Mouse (Mus musculus) forebrain, embryonic 11.5 days (tissue): ENCODE measurements around the gene Acox3. TPM values are rescaled to one million over a fixed set of nuclear protein-coding genes. Genes with fewer than 3 reads are reported as not detected.

Experiments
- ATAC-seq: fragments of 200-750 bp; cut with Nextera tagmentation; replicated peaks from 2 replicates; pipeline ENCODE4 v1.8.0; 2017; ENCODE audit warnings: moderate TSS enrichment; ENCODE audit not compliant: low FRiP score
- DNase-seq: peaks from one replicate; pipeline ENCODE4 v3.0.0-alpha.2; 2017; ENCODE audit warnings: low spot score
- H3K27ac ChIP-seq: fragments of 300-500 bp; sonication (generic); 2 replicates; pipeline ENCODE4 v1.5.1; 2014; ENCODE audit warnings: low read depth, low read length
- H3K27me3 ChIP-seq: fragments of 300-500 bp; sonication (generic); 2 replicates; pipeline ENCODE4 v1.6.1; 2014; ENCODE audit warnings: mild to moderate bottlenecking, low read length, mixed read lengths; ENCODE audit not compliant: control insufficient read depth, insufficient read depth
- H3K36me3 ChIP-seq: fragments of 300-500 bp; sonication (generic); 2 replicates; pipeline ENCODE4 v1.6.1; 2014; ENCODE audit warnings: mild to moderate bottlenecking, low read length, moderate library complexity, mixed read lengths; ENCODE audit not compliant: control insufficient read depth, insufficient read depth
- H3K4me1 ChIP-seq: fragments of 300-500 bp; sonication (generic); replicated peaks from 2 replicates; pipeline ENCODE4 v1.6.1; 2014; ENCODE audit warnings: low read length, mixed read lengths; ENCODE audit not compliant: control insufficient read depth, insufficient read depth
- H3K4me2 ChIP-seq: fragments of 300-500 bp; sonication (generic); 2 replicates; pipeline ENCODE4 v1.6.1; 2014; ENCODE audit warnings: low read depth, mild to moderate bottlenecking, low read length, moderate library complexity, mixed read lengths; ENCODE audit not compliant: severe bottlenecking
- H3K4me3 ChIP-seq: fragments of 300-500 bp; sonication (generic); 2 replicates; pipeline ENCODE4 v1.5.1; 2014; ENCODE audit warnings: low read depth, low read length
- H3K9ac ChIP-seq: fragments of 300-500 bp; sonication (generic); 2 replicates; pipeline ENCODE4 v1.6.1; 2014; ENCODE audit warnings: low read length
- H3K9me3 ChIP-seq: fragments of 300-500 bp; sonication (generic); 2 replicates; pipeline ENCODE4 v1.6.1; 2016; ENCODE audit warnings: low read length, mixed read lengths; ENCODE audit not compliant: control insufficient read depth
- WGBS: fragments of 180-500 bp; shearing (Covaris S2); extraction: QIAGEN DNeasy Blood & Tissue Kit; methylation state at CpG from one replicate; pipeline ENCODE4 v1.1.7; 2014; 5-methylcytosine and 5-hydroxymethylcytosine counted together
- polyA plus RNA-seq: library from polyadenylated mRNA; unstranded; fragments of >200 nt; fragmentation: Nextera tagmentation; extraction: Ambion mirVana; gene quantifications from 2 replicates; pipeline ENCODE4 v1.2.1, GENCODE M21; 2014

The Acox3 gene
- polyA plus RNA-seq, 1 experiment from 2014 or later, result 15.6 TPM

DNA sequence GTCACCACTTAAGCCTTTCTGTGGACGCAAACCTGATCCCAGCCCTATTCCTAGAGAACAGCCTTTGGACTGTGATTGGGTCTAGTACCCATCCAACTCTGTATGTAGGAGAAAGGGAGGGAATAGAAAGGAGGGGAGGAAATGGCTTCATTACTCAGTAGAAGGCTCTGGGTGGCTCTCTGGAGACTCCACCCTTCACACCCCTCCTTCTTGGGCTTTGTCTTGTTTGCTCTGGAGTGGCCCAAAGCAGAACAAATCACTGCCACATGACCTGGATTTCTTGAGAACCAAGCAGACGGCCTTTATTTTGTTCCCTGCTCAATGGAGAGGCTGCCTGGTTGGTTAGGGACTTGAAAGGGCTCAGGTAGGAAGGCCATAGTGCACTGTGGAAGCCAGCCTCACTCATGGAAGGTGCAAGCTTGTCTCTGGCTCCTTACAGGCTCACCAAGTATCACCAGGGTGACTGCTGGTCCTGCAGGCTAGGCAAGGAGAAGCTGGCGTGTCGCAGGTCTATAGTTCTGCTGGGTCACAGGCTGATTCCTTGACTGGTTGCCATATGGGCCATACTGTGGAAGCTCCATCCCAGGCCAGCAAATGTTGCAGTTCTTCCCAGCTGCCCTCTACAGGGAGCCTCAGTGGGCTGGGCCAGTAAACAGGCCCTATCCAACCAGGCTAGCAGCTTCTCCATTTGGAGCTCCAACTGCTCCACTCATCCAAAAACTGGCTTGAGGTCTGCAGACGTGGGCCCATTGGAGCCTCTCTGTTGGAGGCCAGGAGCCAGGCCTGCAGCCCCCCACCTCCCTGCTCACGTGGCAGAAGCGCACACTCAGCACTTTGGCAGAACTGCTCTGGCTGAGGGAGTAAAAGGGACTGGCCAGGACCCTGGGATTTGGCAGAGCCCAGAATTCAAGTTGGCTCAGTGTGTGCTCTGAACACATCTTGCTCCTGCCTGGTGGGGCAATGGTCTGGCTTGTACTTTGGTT lies 30.7 kb upstream of the Acox3 start:
- Histone ChIP-seq H3K27ac (no peak overlapping the region), H3K4me1 (no peaks in the 10 kb centered on the region), H3K4me2 (no peak overlapping the region), H3K9ac (no peak overlapping the region), H3K9me3 (no peaks in the 10 kb centered on the region), H3K36me3 (no peaks in the 10 kb centered on the region; the same call in 1 of the 2 replicates), H3K27me3 (no peaks in the 10 kb centered on the region), H3K4me3 (no peak overlapping the region)
- 63% methylated on average over 7 of the region's 7 CpGs for WGBS
- ATAC-seq (no peak), DNase-seq (no peak)

DNA sequence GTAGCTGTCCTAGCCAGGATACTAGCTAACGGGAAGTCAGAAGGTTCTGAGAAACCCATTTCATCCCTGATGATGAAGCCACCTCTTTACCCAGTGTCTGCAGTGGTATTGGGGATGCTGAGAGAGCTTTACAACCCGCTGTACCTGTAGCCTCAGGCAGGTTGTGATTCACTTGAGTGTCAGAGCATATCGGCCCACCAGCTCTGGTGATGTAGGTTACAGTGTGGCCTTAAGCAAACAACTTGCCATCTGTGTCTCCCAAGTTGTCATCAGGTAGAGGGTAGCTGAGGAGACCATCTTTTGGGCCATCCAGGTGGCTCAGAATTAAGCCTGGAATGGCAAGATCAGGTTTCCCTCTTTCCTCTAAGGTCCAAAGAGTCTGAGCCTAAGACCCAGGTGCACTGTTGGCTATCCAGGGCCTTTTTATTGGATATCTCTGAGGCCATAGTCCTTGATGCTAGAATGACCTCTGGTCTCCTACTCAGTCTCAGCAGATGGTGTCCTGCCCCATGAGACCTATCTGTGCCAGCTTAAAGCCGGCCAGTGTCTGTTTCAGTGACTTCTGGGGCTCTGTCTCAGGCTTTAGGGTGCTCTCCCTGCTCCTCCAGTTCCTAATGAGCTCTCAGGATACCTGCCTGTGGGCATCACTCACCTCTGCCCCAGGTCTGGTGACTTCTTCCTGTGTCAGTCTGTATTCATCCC lies 29.9 kb upstream of the Acox3 start:
- Histone ChIP-seq H3K27me3 (no peaks in the 10 kb centered on the region), H3K36me3 (peaks cover 3% of the 10 kb centered on the region; the same call in 1 of the 2 replicates), H3K9ac (no peak overlapping the region), H3K4me1 (no peaks in the 10 kb centered on the region), H3K4me3 (no peak overlapping the region), H3K4me2 (no peak overlapping the region), H3K27ac (no peak overlapping the region), H3K9me3 (no peaks in the 10 kb centered on the region)
- no peak for ATAC-seq
- no peak for DNase-seq
- 80% methylated on average over 4 of the region's 4 CpGs for WGBS

DNA sequence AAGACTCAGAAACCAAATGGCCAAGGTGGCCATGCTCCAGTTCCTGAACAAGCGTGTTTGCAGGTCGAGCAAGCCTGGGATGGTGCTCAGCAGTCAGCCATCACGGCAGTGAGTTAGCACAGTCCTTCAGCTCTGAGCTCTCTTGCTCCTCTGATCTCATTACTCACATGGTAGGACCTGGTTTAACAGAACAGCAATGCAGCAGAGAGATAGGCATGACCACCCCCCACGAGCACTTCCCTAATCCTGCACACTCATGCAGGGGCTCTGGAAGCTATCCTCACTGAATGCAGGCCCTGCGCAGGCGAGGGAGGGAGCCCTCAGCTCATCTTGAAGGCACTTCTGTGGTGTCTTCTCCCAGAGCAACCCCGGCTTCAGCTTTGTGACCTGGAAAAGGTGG lies 26.4 kb upstream of the Acox3 start:
- Histone ChIP-seq H3K4me1 (no peaks in the 10 kb centered on the region), H3K36me3 (peaks cover 3% of the 10 kb centered on the region; the same call in 1 of the 2 replicates), H3K27ac (no peak overlapping the region), H3K4me3 (no peak overlapping the region), H3K9ac (no peak overlapping the region), H3K9me3 (no peaks in the 10 kb centered on the region), H3K27me3 (no peaks in the 10 kb centered on the region), H3K4me2 (no peak overlapping the region)
- WGBS, result 83% methylated on average over 7 of the region's 7 CpGs
- ATAC-seq, result no peak
- DNase-seq, result no peak

DNA sequence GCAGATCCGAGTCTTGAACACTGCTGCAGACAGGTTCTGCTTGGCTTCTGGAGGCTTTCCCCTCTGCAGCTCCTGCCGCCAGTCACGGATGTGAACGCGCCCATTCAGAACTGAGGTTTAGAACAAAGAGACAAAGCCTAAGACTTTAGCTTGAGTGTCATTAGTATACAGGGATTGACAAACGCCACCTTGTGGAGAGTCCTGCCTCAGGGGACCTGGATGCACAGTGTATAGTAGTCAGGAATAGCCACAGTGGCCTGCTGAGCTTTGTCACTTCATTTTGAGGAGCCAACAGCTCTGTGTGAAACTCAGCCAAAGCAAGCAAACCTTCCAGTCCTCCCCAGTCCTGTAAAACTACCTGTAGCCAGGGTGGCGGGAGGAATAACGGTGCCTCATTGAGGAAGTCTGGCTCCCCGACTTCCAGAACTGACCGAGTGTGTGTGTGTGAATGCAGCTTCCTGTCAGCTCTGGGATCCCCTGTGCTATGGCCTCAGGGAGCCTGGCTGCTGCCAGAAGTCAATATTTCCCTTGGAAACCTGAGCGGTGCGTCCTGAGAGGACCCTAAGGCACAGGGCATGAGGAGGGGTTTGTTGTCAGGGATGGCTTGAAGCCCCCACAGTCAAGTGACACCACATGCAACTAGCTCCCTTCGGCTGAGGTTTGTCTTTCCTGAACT lies 24.8 kb upstream of the Acox3 start:
- ATAC-seq (no peak; the same call in 1 of the 2 replicates), DNase-seq (no peak)
- H3K4me2 ChIP-seq, result no peak overlapping the region
- H3K9ac ChIP-seq, result no peak overlapping the region
- H3K4me3 ChIP-seq, result no peak overlapping the region
- H3K4me1 ChIP-seq, result no peaks in the 10 kb centered on the region
- no peak overlapping the region for H3K27ac ChIP-seq
- H3K36me3 ChIP-seq, result peaks cover 7% of the 10 kb centered on the region; the same call in 1 of the 2 replicates
- no peaks in the 10 kb centered on the region for H3K27me3 ChIP-seq
- H3K9me3 ChIP-seq, result no peaks in the 10 kb centered on the region
- WGBS, result 63% methylated on average over 13 of the region's 13 CpGs

DNA sequence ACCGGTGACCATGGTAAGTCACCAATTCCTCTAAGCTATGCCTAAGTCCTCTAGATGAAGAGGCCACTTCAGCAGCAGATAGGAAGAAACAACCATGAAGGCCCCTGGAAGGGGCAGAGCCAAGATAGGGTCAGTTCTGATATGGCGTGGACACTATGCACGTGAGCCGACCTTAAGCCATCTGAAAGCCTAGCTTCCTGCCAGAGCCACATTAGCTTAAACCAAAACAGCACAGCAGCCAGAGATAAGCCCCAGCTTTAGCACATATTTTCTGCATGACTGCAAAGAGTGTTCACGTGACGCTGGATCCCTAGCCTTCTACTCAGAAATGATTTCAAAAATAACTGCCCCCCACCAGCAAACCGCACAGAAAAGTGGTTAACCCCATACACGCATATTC lies 23.4 kb upstream of the Acox3 start:
- H3K36me3 ChIP-seq, result peaks cover 10% of the 10 kb centered on the region
- ATAC-seq, result no peak

DNA sequence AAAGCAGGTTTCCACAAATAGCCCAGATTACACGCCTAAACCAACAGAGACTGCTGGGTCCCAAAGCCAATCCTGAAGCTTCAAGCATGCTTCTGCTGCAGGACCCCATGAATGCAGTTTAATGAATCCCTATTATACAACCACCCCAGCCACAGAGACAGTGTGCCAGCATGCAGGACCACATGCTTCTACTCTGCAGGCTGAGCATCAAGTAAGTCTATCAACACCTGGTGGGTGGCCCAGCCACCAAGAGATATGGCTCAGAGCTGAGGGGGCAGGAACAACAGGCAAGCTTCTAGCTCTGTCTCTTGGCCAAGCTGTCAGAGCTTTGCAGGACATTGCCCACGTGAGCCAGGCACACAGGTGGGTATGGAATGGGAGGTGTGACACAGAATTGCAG lies 20.2 kb upstream of the Acox3 start:
- WGBS, result 83% methylated on average over 2 of the region's 2 CpGs
- H3K27ac ChIP-seq, result no peak overlapping the region
- H3K27me3 ChIP-seq, result no peaks in the 10 kb centered on the region
- DNase-seq, result no peak
- ATAC-seq, result no peak
- no peak overlapping the region for H3K9ac ChIP-seq
- no peak overlapping the region for H3K4me3 ChIP-seq
- no peaks in the 10 kb centered on the region for H3K4me1 ChIP-seq
- H3K4me2 ChIP-seq, result no peak overlapping the region
- H3K36me3 ChIP-seq, result peaks cover 7% of the 10 kb centered on the region
- no peaks in the 10 kb centered on the region for H3K9me3 ChIP-seq

More for the DNA sequence above, 23.4 kb upstream of the Acox3 start:
- Histone ChIP-seq H3K9me3 (no peaks in the 10 kb centered on the region), H3K9ac (no peak overlapping the region), H3K4me2 (no peak overlapping the region), H3K4me3 (no peak overlapping the region), H3K27me3 (no peaks in the 10 kb centered on the region), H3K27ac (no peak overlapping the region), H3K4me1 (no peaks in the 10 kb centered on the region)
- WGBS, result 82% methylated on average over 8 of the region's 8 CpGs
- DNase-seq, result no peak

DNA sequence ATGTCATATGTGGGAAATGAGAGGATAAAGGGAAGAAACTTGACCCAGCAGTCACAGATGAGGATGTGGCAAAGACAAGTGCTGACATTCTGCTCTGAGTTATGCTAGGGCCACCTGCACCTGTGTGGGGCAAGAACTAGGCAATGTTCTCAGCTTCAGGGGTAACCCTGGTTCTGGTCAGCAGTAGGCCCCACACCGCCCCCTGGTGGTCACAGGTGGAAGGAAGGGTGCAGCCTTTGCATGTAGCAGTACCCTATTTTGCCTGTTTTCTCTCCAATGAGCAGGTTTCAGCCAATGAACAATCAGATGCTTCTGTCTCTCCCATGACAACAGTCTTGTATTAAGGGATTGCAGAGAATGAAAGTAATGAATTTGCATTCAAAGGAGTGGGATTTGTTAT lies 19.4 kb upstream of the Acox3 start:
- Histone ChIP-seq H3K27ac (no peak overlapping the region), H3K4me2 (no peak overlapping the region), H3K4me1 (no peaks in the 10 kb centered on the region), H3K9me3 (no peaks in the 10 kb centered on the region), H3K9ac (no peak overlapping the region), H3K27me3 (no peaks in the 10 kb centered on the region), H3K4me3 (no peak overlapping the region), H3K36me3 (peaks cover 7% of the 10 kb centered on the region)
- 0% methylated on average over 1 of the region's 1 CpGs for WGBS
- ATAC-seq, result no peak
- peak; percentile 90 for DNase-seq

DNA sequence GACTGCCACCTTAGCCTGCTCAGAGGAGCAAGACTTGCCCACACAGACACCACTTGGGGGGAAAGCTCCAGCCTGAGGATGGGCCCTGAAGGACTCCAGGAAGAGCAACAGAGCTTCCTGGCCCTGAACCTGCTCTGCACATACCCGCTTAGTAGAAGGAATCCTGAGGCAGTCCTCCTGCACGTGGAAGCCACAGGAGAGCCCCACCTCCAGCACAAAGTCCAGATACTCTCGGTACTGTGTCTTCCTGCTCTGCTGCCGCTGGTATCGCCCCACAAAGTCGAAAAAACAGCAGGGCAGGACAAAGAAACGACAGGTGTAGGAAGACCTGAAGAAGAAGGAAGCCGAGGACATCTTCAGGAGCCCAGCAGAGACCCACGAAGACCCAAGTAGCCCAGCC lies 17.6 kb upstream of the Acox3 start:
- Histone ChIP-seq H3K9ac (no peak overlapping the region), H3K36me3 (peaks cover 7% of the 10 kb centered on the region), H3K4me2 (no peak overlapping the region), H3K4me1 (no peaks in the 10 kb centered on the region), H3K4me3 (no peak overlapping the region), H3K9me3 (no peaks in the 10 kb centered on the region), H3K27ac (no peak overlapping the region), H3K27me3 (no peaks in the 10 kb centered on the region)
- DNase-seq (no peak), ATAC-seq (no peak)
- WGBS, result 92% methylated on average over 9 of the region's 9 CpGs
